Mouse (Mus musculus) adrenal gland (tissue): ENCODE measurements around the gene RPS10-NUDT3.

Source experiments
- intact Hi-C: fragments of 180-260 bp; cut with DNase I; formaldehyde crosslinking; loops from one replicate; pipeline ENCODE4 v1.15.1; 2025

The RPS10-NUDT3 gene

DNA sequence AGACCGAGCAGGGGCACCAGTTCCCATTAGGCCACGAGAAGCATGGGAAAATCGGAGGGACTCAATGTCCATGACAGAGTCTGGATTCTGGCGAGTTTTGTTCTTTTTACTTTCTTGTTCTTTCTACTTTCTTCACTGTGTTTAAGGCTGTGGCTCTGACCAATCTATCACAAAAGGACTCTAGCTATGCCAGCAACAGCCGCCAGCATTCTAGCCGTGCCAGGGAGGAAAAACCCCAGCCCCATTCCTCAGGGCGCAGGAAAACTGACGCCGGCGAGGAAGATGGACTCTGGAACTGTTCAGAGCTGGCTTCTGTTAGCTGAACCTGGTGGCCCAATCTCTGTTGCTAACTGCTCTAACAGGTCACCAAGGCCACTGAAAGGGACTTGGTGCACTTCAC, 56.5 kb downstream of the RPS10-NUDT3 start:
- intact Hi-C loops: no loop called here

- intact Hi-C loops: no loop called here
Measured at GRCm38 (mm10) chr17:27577468-27577867, 57.6 kb downstream of the RPS10-NUDT3 start.

DNA sequence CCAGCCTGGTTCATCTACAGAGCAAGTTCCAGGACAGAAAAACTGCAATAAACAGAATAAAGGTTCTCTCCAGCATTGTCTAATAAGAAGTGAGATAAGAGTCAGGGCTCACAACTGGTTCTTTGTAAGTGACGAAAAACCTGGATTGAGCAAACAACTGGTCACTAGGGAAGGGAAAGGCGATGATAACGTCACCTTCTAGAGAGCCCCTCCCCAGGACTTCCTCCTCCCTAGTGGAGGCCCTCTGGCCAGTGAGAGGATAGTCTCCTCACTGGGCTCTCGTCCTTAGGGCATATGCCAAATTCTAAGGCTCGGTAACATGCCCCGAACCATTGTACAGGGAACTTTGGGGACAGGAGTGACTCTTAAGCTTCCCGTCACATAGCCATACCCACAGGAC, 59.0 kb downstream of the RPS10-NUDT3 start:
- intact Hi-C loops: no loop called here

GRCm38 (mm10) chr17:27575116-27575776, 59.8 kb downstream of the RPS10-NUDT3 start:
- intact Hi-C loops: no loop called here

GRCm38 (mm10) chr17:27574470-27575115, 60.4 kb downstream of the RPS10-NUDT3 start:
- intact Hi-C loops: no loop called here

DNA sequence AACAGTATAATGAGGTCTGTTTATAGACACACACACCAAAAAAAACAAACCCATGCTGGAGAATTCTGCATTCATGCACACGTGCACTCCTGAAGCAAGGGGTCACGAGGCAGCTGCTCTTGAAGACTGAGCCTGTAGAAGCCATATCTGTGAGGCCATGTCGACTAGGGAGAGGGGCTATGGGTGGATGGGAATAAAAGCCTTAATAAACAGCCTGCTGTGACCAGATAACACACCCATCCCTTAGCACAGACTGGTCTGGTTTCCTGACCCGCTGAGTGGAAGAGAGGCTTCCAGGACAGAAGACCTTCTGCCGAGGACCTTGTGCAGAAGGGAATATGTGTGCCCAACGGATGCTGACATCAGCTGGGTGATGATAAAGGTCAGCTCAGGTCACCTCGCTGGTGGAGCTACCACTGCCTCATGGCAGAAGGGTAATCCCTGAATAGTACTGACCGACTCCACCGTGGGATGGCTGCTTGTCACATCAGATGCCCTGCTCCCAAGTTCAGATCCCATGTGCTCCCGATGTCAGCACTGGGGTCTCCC, 61.2 kb downstream of the RPS10-NUDT3 start:
- intact Hi-C loops: no loop called here

DNA sequence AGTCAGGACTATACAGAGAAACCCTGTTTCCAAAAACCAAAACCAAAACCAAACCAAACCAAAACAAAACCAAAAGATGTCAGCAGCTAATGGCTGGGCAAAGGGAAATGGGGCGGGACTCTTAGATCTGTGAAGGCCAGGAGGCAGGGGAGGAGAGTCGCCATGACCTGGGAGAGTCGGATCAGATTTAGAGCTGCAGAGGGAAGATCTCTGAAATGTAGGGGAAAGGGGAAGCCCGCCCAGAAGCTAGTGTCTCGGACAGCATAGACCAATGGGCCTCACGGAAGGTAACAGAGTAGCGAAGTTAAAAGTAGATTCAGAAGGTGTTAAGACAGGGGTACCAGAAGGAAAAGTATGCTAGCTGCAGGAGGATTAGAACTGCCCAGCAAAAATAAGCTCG, 63.7 kb downstream of the RPS10-NUDT3 start:
- intact Hi-C loops: no loop called here

DNA sequence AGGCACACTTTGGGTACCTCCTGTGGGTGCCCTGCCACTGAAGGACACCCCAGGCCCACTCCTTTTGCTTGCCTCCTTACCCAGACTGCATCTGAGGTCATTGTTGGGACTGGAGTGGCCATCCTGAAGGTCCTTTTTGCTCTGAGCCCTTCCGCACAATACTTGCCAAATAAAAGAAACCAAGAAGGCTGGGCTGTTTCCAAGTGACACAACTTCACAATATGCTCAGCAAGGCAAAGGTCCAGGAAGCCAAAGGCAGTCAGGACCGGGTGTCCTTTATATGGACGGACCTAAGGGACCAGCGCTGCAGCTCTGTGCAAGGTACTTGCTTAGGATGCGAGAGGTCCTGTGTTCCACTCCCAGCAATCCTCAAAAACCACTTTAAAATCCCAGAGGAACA, 66.8 kb downstream of the RPS10-NUDT3 start:
- intact Hi-C loops: loop anchor here (2.0 to 10.0 kb wide), 2 partner anchors 63 to 197 kb away; no protein-coding TSS in a partner anchor

GRCm38 (mm10) chr17:27565942-27566267, 69.1 kb downstream of the RPS10-NUDT3 start:
- intact Hi-C loops: loop anchor here (10.0 kb wide), 1 partner anchor 199 kb away; no protein-coding TSS in a partner anchor

DNA sequence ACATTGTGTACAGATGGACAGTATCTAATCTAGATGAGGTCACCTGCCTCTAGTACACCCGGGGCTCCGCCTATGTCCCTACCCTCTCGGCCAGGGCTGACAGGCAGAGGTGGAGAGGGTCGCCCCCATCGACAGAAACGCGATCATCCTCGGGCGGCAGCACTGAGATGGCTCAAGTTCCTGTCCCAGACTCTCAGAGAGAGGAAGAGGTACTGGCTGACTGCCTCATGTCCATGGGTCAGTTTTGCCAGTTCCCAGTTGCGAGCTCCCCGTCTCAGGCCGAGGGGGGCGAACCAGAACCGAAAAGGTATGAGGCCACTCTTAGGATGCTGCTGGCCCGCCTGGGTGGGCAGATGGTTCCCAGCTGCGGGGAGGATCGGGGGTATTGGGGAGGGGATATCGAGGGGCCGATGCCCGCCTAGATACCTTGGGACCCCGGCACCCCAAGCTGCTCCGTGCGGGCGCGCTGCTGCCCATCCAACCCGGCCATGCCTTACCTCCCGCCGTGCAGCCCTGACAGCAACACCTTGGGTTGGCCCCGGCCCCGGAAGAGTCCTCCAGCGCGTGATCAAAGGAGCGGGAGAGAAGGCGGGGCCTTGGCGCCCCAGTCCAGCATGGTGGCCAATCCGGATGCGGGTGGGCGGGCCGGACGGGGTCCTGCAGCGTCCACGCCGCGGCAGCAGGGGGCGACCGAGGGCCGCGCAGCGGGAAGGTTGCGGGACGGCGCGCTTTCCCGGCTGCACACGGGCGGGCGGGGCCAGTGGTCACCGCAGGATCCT, 69.7 kb downstream of the RPS10-NUDT3 start, which contains the start of gene AI413582:
Gene AI413582, minus strand, starts transcription at position 594 of the 779 bp plus-strand sequence.
- intact Hi-C loops: loop anchor here (10.0 kb wide), 1 partner anchor 199 kb away; no protein-coding TSS in a partner anchor

DNA sequence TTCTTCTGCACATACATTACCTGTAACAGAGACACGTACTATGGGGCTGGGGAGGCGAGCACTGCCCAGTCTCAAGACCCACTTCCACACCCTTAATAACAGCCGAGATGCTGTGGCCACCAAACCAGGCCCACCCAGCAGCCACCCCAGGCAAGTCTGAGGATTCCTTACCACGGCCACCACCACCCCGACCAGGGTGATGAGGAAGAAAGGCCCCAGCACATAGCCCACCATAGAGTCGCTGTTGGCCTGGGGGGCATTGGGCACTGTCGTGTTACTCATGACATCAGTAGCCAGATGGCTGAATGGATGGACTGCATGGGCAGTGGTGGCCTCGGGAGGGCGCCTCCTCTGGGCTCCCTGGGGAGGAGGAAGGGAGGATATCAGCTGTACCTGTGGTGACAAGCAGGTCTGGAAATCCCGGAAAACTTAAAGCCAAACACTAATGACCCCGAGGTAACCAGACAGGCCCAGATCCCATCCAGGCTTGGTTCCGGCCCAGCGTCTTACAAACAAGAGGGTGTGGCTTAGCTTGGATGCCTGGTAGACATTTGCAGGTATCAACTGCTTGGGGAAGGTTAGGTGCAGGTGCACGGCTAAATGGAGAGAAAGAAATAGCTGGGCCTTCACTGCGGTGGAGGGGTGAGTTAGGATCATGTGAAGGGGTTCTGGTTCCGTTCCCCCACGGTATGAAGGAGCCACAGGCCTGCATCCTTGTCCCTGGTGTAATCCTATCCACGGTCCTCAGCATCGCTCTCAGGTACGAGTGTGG, 70.4 kb downstream of the RPS10-NUDT3 start:
- intact Hi-C loops: loop anchor here (10.0 kb wide), 1 partner anchor 200 kb away; no protein-coding TSS in a partner anchor

DNA sequence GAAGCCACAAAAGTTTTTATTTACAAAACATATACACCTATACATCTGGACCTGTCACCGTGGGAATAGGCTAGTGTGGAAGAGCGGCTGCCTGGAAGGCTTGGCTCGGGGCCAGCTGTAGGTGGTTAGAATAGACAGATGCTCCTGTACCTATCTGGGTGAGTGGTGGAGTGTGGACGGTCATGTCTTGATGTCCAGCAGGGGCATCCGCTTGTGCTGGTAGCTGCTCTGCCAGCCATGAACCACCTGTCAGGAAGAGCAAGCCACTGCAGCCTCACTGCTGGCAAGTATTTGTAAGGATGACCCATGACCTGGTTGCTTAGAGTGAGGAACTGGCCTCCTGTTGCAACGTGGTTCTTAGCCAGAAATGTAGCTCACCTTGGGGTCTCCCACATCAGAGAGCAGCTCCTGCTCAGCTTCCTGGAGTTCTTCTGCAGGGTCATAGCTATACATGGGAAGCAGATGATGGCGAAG, 71.2 kb downstream of the RPS10-NUDT3 start:
- intact Hi-C loops: loop anchor here (10.0 kb wide), 1 partner anchor 201 kb away; no protein-coding TSS in a partner anchor

GRCm38 (mm10) chr17:27561809-27562526, 73.1 kb downstream of the RPS10-NUDT3 start:
- intact Hi-C loops: loop anchor here (10.0 kb wide), 1 partner anchor 203 kb away; no protein-coding TSS in a partner anchor

- intact Hi-C loops: loop anchor here (10.0 kb wide), 1 partner anchor 204 kb away; no protein-coding TSS in a partner anchor
Measured at GRCm38 (mm10) chr17:27560926-27561480, 74.0 kb downstream of the RPS10-NUDT3 start.

DNA sequence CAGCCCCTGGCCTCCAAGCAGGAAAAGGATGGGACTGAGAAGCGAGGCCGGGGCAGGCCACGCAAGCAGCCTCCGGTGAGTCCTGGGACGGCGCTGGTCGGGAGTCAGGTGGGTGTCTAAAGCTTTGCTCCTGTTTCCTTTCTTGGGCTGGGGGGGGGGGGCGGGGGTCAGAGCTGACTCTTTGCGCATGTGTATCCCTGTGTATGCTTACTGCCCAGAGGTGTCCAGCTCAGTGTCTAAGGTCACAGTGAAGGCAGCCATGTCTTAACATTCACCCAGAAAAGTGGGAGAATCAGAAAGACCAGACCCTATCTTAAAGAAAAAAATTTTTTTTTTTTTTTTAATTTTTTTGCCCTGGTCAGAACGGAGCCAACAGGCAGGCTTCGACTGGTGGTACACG, 75.4 kb downstream of the RPS10-NUDT3 start:
- intact Hi-C loops: no loop called here

DNA sequence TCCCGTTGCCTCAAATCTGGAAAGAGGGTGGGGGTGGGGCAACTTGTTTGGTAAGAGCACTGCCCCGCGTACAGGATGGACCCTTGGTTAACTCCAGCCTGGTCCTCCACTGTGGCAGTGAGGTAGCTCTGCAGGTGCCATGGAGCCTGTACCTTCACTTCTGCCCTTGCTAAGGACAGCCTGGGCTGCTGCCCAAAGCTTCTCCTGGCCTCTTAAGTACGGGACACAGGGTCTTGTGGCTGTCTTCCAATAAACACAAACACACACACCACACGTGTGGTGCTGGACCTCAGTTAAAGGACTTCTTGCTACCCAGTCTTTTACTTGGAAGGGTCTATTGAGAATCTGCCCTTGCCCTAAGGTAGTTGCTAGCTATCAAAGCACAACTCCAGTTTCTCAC, 76.2 kb downstream of the RPS10-NUDT3 start:
- intact Hi-C loops: no loop called here

GRCm38 (mm10) chr17:27557927-27558661, 76.9 kb downstream of the RPS10-NUDT3 start:
- intact Hi-C loops: no loop called here

GRCm38 (mm10) chr17:27557181-27557926, 77.7 kb downstream of the RPS10-NUDT3 start:
- intact Hi-C loops: no loop called here
